Mouse (Mus musculus): ENCODE measurements around the gene Icmt.

DNA sequence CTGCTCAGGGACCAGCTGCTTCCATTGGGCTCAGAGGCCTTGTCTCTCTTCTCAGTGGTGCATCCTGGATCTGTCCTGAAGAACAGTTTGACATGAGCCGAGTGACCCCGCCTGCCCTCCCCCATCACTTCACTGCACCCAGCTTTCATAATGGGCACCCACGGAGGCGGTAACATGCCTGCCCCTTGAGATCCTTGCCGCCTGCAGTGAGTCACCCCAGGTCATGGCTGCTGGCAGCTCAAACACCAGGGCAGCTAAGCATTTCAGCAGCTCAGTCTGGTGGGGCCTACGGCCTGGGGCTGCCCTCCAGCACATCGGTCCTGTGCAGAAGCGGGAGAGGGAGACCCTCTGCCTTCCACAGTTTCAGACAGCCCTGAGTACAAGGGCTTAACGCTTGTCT lies 10.5 kb downstream of the Icmt start:
- TF ChIP-seq CTCF (IDR thresholded peaks at IDR 0.05; ENCODE audit: control insufficient read depth, insufficient read depth, insufficient replicate concordance, low read depth, low read length): no peak
- no peak for TF ChIP-seq POLR2A (IDR thresholded peaks at IDR 0.05; ENCODE audit: control insufficient read depth, low read depth, low read length)
